Mouse (Mus musculus) splenic B cell, adult 2 months (primary cell): ENCODE measurements around the gene Washc3.

ENCODE experiments used
- DNase-seq: peaks from one replicate; pipeline ENCODE4 v3.0.0-alpha.2; 2011; ENCODE audit warnings: low read depth, low spot score
- H3K27me3 ChIP-seq: 2 replicates; pipeline ENCODE4 v1.6.1; 2012; ENCODE audit warnings: mild to moderate bottlenecking, low read length, moderate library complexity, mixed read lengths; ENCODE audit not compliant: control insufficient read depth, poor library complexity, insufficient read depth, severe bottlenecking
- H3K36me3 ChIP-seq: 2 replicates; pipeline ENCODE4 v1.6.1; 2012; ENCODE audit warnings: mild to moderate bottlenecking, low read length, moderate library complexity, mixed read lengths; ENCODE audit not compliant: control insufficient read depth, poor library complexity, insufficient read depth, severe bottlenecking

The Washc3 gene

DNA sequence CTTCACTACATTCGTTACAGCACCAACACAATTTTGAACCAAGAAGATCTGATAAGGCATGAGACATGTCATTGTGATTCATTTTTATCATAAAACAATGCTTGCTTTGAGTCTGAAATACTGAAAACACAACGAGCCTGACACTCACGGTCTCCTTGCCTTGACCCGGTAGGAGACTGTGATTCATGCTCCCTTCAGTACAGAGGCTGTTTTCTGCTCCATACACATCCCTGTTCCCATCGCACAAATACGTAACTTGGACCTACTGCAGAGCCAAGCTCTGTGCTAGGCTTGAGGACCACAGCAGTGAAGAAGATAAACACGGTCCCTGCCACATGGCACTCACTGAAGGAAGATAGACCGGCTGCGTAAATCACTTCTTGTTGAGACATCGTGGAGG lies 87.2 kb downstream of the Washc3 start:
- Histone ChIP-seq H3K36me3 (no peaks in the 10 kb centered on the region), H3K27me3 (no peaks in the 10 kb centered on the region)
- DNase-seq: no peak

GRCm38 (mm10) chr10:88295091-88295490 lies 94.2 kb downstream of the Washc3 start:
- no peaks in the 10 kb centered on the region for H3K27me3 ChIP-seq
- DNase-seq: no peak
- H3K36me3 ChIP-seq: no peaks in the 10 kb centered on the region
